Mouse (Mus musculus) midbrain, embryonic 13.5 days (tissue): ENCODE results near the gene Bmpr1b. TPM values are rescaled to one million over a fixed set of nuclear protein-coding genes. Genes with fewer than 3 reads are reported as not detected.

Source experiments
- ATAC-seq: fragments of 200-750 bp; cut with Nextera tagmentation; 2 replicates; pipeline ENCODE4 v1.8.0; 2017; ENCODE audit warnings: mild to moderate bottlenecking, moderate TSS enrichment, moderate library complexity
- H3K27ac ChIP-seq: fragments of 300-500 bp; sonication (generic); 2 replicates; pipeline ENCODE4 v1.5.1; 2015; ENCODE audit warnings: inconsistent platforms, mild to moderate bottlenecking, moderate library complexity
- H3K27me3 ChIP-seq: fragments of 300-500 bp; sonication (generic); 2 replicates; pipeline ENCODE4 v1.6.1; 2015; ENCODE audit warnings: mild to moderate bottlenecking, inconsistent platforms
- H3K36me3 ChIP-seq: fragments of 300-500 bp; sonication (generic); 2 replicates; pipeline ENCODE4 v1.6.1; 2015; ENCODE audit warnings: mild to moderate bottlenecking, inconsistent platforms
- H3K4me1 ChIP-seq: fragments of 300-500 bp; sonication (generic); replicated peaks from 2 replicates; pipeline ENCODE4 v1.6.1; 2015; ENCODE audit warnings: inconsistent platforms
- H3K4me2 ChIP-seq: fragments of 300-500 bp; sonication (generic); replicated peaks from 2 replicates; pipeline ENCODE4 v1.6.1; 2015; ENCODE audit warnings: moderate library complexity, mild to moderate bottlenecking, inconsistent platforms
- H3K4me3 ChIP-seq: fragments of 300-500 bp; sonication (generic); replicated peaks from 2 replicates; pipeline ENCODE4 v1.5.1; 2015; ENCODE audit warnings: mild to moderate bottlenecking, inconsistent platforms
- H3K9ac ChIP-seq: fragments of 300-500 bp; sonication (generic); replicated peaks from 2 replicates; pipeline ENCODE4 v1.6.1; 2015; ENCODE audit warnings: mild to moderate bottlenecking, inconsistent platforms
- H3K9me3 ChIP-seq: fragments of 300-500 bp; sonication (generic); 2 replicates; pipeline ENCODE4 v1.6.1; 2016; ENCODE audit warnings: mild to moderate bottlenecking, inconsistent platforms
- WGBS: fragments of 180-500 bp; shearing (Covaris S2); methylation state at CpG from one replicate; pipeline ENCODE4 v1.1.7; 2015; 5-methylcytosine and 5-hydroxymethylcytosine counted together
- polyA plus RNA-seq: library from polyadenylated mRNA; unstranded; fragments of >200 nt; fragmentation: Nextera tagmentation; extraction: Ambion mirVana; gene quantifications from 2 replicates; pipeline ENCODE4 v1.2.1, GENCODE M21; 2015

Bmpr1b gene
- polyA plus RNA-seq, 1 experiment from 2014 or later, result 2.8 TPM

- peak; percentile 71 for ATAC-seq
- Histone ChIP-seq H3K9me3 (no peaks in the 10 kb centered on the region), H3K27me3 (no peaks in the 10 kb centered on the region), H3K36me3 (no peaks in the 10 kb centered on the region), H3K4me3 (no peak overlapping the region), H3K27ac (no peak overlapping the region), H3K9ac (no peak overlapping the region), H3K4me2 (peak overlapping the region; percentile 25), H3K4me1 (peaks cover 8% of the 10 kb centered on the region; the same call in 1 of the 2 replicates)
- 58% methylated on average over 24 of the region's 24 CpGs for WGBS
These were observed 187.4 kb downstream of the Bmpr1b start for GRCm38 (mm10) chr3:141981613-141982432.

GRCm38 (mm10) chr3:141966244-141966643 is 203.0 kb downstream of the Bmpr1b start:
- Histone ChIP-seq H3K9ac (no peak overlapping the region), H3K4me2 (no peak overlapping the region), H3K9me3 (no peaks in the 10 kb centered on the region), H3K36me3 (no peaks in the 10 kb centered on the region), H3K27me3 (no peaks in the 10 kb centered on the region), H3K4me3 (no peak overlapping the region), H3K4me1 (no peaks in the 10 kb centered on the region), H3K27ac (no peak overlapping the region)
- ATAC-seq, result no peak
- WGBS, result 53% methylated on average over 4 of the region's 4 CpGs

- 25% methylated on average over 6 of the region's 6 CpGs for WGBS
These were observed 216.3 kb downstream of the Bmpr1b start for GRCm38 (mm10) chr3:141952931-141953330.

GRCm38 (mm10) chr3:141950642-141951041 is 218.6 kb downstream of the Bmpr1b start:
- no peak overlapping the region for H3K4me2 ChIP-seq
- H3K27me3 ChIP-seq, result no peaks in the 10 kb centered on the region
- H3K9ac ChIP-seq, result no peak overlapping the region
- no peak for ATAC-seq
- H3K4me3 ChIP-seq, result no peak overlapping the region
- peaks cover 16% of the 10 kb centered on the region for H3K4me1 ChIP-seq
- no peaks in the 10 kb centered on the region for H3K36me3 ChIP-seq
- no peaks in the 10 kb centered on the region for H3K9me3 ChIP-seq
- no peak overlapping the region for H3K27ac ChIP-seq
- WGBS, result 75% methylated on average over 8 of the region's 8 CpGs

More at GRCm38 (mm10) chr3:141952931-141953330, 216.3 kb downstream of the Bmpr1b start:
- H3K9ac ChIP-seq, result no peak overlapping the region
- H3K27me3 ChIP-seq, result no peaks in the 10 kb centered on the region
- no peak overlapping the region for H3K4me3 ChIP-seq
- no peak overlapping the region for H3K27ac ChIP-seq
- peaks cover 16% of the 10 kb centered on the region for H3K4me1 ChIP-seq
- no peak overlapping the region for H3K4me2 ChIP-seq
- ATAC-seq, result peak; percentile 80; the same call in 1 of the 2 replicates
- no peaks in the 10 kb centered on the region for H3K36me3 ChIP-seq
- no peaks in the 10 kb centered on the region for H3K9me3 ChIP-seq

GRCm38 (mm10) chr3:141948506-141948905 is 220.7 kb downstream of the Bmpr1b start:
- Histone ChIP-seq H3K4me1 (peaks cover 16% of the 10 kb centered on the region), H3K36me3 (no peaks in the 10 kb centered on the region), H3K27ac (no peak overlapping the region), H3K9ac (no peak overlapping the region), H3K27me3 (no peaks in the 10 kb centered on the region), H3K9me3 (no peaks in the 10 kb centered on the region), H3K4me3 (no peak overlapping the region), H3K4me2 (no peak overlapping the region)
- no peak for ATAC-seq
- 87% methylated on average over 1 of the region's 1 CpGs for WGBS

GRCm38 (mm10) chr3:141948096-141948495 is 221.1 kb downstream of the Bmpr1b start:
- no peak for ATAC-seq
- H3K9ac ChIP-seq, result no peak overlapping the region
- no peaks in the 10 kb centered on the region for H3K27me3 ChIP-seq
- no peaks in the 10 kb centered on the region for H3K9me3 ChIP-seq
- no peak overlapping the region for H3K4me2 ChIP-seq
- no peak overlapping the region for H3K27ac ChIP-seq
- H3K4me1 ChIP-seq, result peaks cover 14% of the 10 kb centered on the region
- no peaks in the 10 kb centered on the region for H3K36me3 ChIP-seq
- 89% methylated on average over 3 of the region's 3 CpGs for WGBS
- H3K4me3 ChIP-seq, result no peak overlapping the region

GRCm38 (mm10) chr3:141946846-141947245 is 222.4 kb downstream of the Bmpr1b start:
- Histone ChIP-seq H3K27ac (no peak overlapping the region), H3K9ac (no peak overlapping the region), H3K4me2 (no peak overlapping the region), H3K9me3 (no peaks in the 10 kb centered on the region), H3K27me3 (no peaks in the 10 kb centered on the region), H3K4me1 (peaks cover 7% of the 10 kb centered on the region), H3K4me3 (no peak overlapping the region), H3K36me3 (no peaks in the 10 kb centered on the region)
- 87% methylated on average over 2 of the region's 2 CpGs for WGBS
- no peak for ATAC-seq

GRCm38 (mm10) chr3:141943317-141943742 is 225.9 kb downstream of the Bmpr1b start:
- no peak overlapping the region for H3K9ac ChIP-seq

GRCm38 (mm10) chr3:141940207-141940606 is 229.0 kb downstream of the Bmpr1b start:
- Histone ChIP-seq H3K4me1 (peaks cover 16% of the 10 kb centered on the region), H3K27me3 (no peaks in the 10 kb centered on the region), H3K4me3 (no peak overlapping the region), H3K27ac (no peak overlapping the region), H3K9ac (no peak overlapping the region), H3K36me3 (no peaks in the 10 kb centered on the region), H3K9me3 (no peaks in the 10 kb centered on the region), H3K4me2 (no peak overlapping the region)
- ATAC-seq, result no peak
- WGBS, result 93% methylated on average over 5 of the region's 5 CpGs

More at GRCm38 (mm10) chr3:141943317-141943742, 225.9 kb downstream of the Bmpr1b start:
- ATAC-seq, result no peak
- H3K27me3 ChIP-seq, result no peaks in the 10 kb centered on the region
- no peaks in the 10 kb centered on the region for H3K9me3 ChIP-seq
- H3K4me2 ChIP-seq, result no peak overlapping the region
- H3K36me3 ChIP-seq, result no peaks in the 10 kb centered on the region
- H3K4me3 ChIP-seq, result no peak overlapping the region
- 36% methylated on average over 3 of the region's 3 CpGs for WGBS
- no peaks in the 10 kb centered on the region; the same call in 1 of the 2 replicates for H3K4me1 ChIP-seq
- H3K27ac ChIP-seq, result no peak overlapping the region

- Histone ChIP-seq H3K27me3 (no peaks in the 10 kb centered on the region), H3K9ac (no peak overlapping the region), H3K27ac (peak overlapping the region; percentile 65), H3K4me3 (peak overlapping the region; percentile 22), H3K4me2 (peak overlapping the region; percentile 48), H3K4me1 (peaks cover 46% of the 10 kb centered on the region), H3K9me3 (no peaks in the 10 kb centered on the region), H3K36me3 (no peaks in the 10 kb centered on the region)
- ATAC-seq, result peak; percentile 86
- 4% methylated on average over 16 of the region's 16 CpGs for WGBS
These were observed 232.5 kb downstream of the Bmpr1b start for GRCm38 (mm10) chr3:141936594-141937272.

GRCm38 (mm10) chr3:141932956-141933355 is 236.3 kb downstream of the Bmpr1b start:
- 51% methylated on average over 3 of the region's 3 CpGs for WGBS

More at GRCm38 (mm10) chr3:141932956-141933355, 236.3 kb downstream of the Bmpr1b start:
- H3K9ac ChIP-seq, result no peak overlapping the region
- no peaks in the 10 kb centered on the region for H3K9me3 ChIP-seq
- H3K27me3 ChIP-seq, result no peaks in the 10 kb centered on the region
- H3K4me3 ChIP-seq, result no peak overlapping the region
- no peaks in the 10 kb centered on the region for H3K36me3 ChIP-seq
- peaks cover 51% of the 10 kb centered on the region for H3K4me1 ChIP-seq
- no peak for ATAC-seq
- no peak overlapping the region for H3K27ac ChIP-seq
- H3K4me2 ChIP-seq, result no peak overlapping the region
